Comparison of ENCODE assay signal across 18 mouse cellular contexts in the genomic region with DNA sequence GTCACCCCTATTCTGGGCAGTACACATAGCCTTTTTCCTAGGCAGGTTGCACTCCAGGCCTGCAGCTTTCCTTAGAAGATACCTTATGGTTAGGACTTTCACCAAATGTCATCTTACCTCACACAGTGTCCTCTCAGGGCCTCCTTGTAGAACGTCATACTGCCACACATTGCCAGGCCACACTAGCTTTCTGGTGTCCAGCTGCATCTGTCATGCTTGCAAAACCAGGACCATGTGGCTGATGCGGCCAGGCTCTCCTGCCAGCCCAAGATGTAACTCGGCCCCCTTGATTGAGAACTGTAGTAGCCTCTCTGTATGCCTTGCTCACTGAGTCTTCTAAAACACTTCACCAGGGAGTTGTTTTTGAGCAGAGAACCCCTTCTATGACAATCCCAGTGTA. TPM values are rescaled to one million over a fixed set of nuclear protein-coding genes. Genes with fewer than 3 reads are reported as not detected.
"Had no signal": no experiment of that assay in that cellular context is flagged by ENCODE, and none has a peak within 500 bp of the region (broad histone marks: within the 10 kb centered on the region; RNA-seq: fewer than 3 reads in every experiment).

No protein-coding gene starts in this region.

- H3K27ac ChIP-seq: midbrain, embryonic 10.5 days; midbrain, embryonic 12.5 days; neural tube, embryonic 13.5 days; neural tube, embryonic 15.5 days; stomach, embryonic 15.5 days; stomach, postnatal 0 days had no signal

- H3K36me3 ChIP-seq: midbrain, embryonic 10.5 days; midbrain, embryonic 12.5 days; neural tube, embryonic 13.5 days; neural tube, embryonic 15.5 days; stomach, embryonic 15.5 days had no signal

- DNase-seq: lung, adult 18-20 months; lung, embryonic 14.5 days; lung, postnatal 10 days; lung, postnatal 4 days; midbrain, embryonic 14.5 days; right cerebral cortex, adult 18-20 months; right cerebral cortex, postnatal 25 days; right cerebral cortex, postnatal 4 days; thymus, adult 2 months; thymus, postnatal 25 days; thymus, postnatal 4 days had no signal

- H3K4me3 ChIP-seq: midbrain, embryonic 10.5 days; midbrain, embryonic 12.5 days; myocyte; neural tube, embryonic 13.5 days; neural tube, embryonic 15.5 days; stomach, embryonic 15.5 days had no signal

- H3K4me1 ChIP-seq: midbrain, embryonic 10.5 days; midbrain, embryonic 12.5 days; neural tube, embryonic 15.5 days had no signal

- H3K27me3 ChIP-seq: midbrain, embryonic 12.5 days; neural tube, embryonic 13.5 days; neural tube, embryonic 15.5 days; stomach, embryonic 15.5 days had no signal

RNA-seq across cellular contexts. Expression of a gene that starts 19.0 kb away (rescaled TPM):
- polyA plus RNA-seq: myocyte had no signal

RNA-seq across cellular contexts. Expression of a gene that starts 38.6 kb away (rescaled TPM):
- polyA plus RNA-seq: myocyte had no signal
